Mouse (Mus musculus): Measurements from ENCODE around the gene Hhat. TPM values are rescaled to one million over a fixed set of nuclear protein-coding genes. Genes with fewer than 3 reads are reported as not detected.
A peak's percentile ranks its signal among the peaks of the same experiment; 100 is the strongest.

Gene Hhat
- polyA plus RNA-seq, 1 experiment from 2014 or later: 1.5 TPM

DNA sequence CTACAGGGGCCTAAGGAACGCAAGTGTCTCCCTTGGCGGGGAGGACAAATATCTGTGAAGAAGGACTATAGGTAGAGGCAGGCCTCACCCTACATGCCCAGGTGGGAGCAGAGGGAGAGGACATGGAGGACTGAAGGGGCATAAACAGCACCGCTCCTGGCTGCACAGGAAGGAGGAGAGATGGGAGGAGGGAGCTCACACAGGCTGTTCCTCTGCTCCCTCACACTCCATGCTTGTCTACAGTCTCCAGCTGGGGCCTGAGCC lies 25.9 kb upstream of the Hhat start:
- Histone ChIP-seq H3K4me2 (no peak overlapping the region), H3K9me3 (replicated peaks) (no peaks in the 10 kb centered on the region), H3K27ac (no peak overlapping the region), H3K27me3 (no peaks in the 10 kb centered on the region), H3K4me3 (replicated peaks) (no peak overlapping the region), H3K36me3 (no peaks in the 10 kb centered on the region), H3K9ac (no peak overlapping the region), H3K4me1 (replicated peaks) (peaks cover 36% of the 10 kb centered on the region)
- WGBS (ENCODE audit: insufficient replicate concordance): 68% methylated on average over 3 of the region's 3 CpGs
- DNase-seq (no peak), ATAC-seq (ENCODE audit: low read depth) (no peak)

DNA sequence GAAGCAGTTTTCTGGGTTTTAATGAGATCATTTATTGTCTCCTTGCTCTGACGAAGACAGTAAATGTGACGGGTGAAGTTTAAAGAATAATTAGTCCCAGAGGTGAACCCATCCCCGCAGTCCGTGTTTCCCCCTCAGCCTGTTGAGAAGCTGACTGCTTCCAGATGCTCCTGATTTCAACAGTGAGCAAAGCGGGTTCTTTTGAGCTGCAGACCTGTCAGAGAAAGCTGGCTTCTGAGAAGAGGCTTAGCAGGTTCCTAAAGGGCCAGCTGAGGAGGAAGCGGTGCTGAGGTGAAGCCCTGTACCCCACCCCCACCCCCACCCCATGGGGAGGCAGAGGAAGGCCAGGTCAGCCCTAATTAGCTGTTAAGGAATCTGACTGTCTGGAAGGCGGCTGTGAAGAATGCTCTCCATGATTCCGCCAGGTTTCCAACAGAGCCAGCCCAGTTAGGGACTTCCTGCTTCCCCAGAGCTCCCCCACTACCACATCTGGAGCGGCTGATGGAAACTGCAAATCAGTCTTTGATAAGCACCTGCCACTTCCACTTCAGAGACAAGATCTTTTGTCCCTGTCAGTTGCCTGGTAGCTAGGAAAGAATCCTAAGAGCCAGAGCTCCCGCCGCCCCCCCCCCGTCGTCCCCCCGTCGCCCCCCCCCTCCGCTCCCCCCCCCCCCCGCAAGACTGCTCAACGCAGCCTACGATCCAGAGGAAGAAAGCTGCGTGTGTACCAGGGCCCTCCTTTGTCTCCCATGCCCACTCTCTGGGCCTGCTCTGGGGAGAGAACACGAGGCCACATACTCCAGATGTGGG lies 25.4 kb upstream of the Hhat start:
- no peak for ATAC-seq (ENCODE audit: low read depth)
- no peak for DNase-seq
- Histone ChIP-seq H3K27me3 (no peaks in the 10 kb centered on the region), H3K36me3 (no peaks in the 10 kb centered on the region), H3K27ac (no peak overlapping the region), H3K4me1 (replicated peaks) (peaks cover 42% of the 10 kb centered on the region), H3K9ac (no peak overlapping the region), H3K4me3 (replicated peaks) (no peak overlapping the region), H3K9me3 (replicated peaks) (no peaks in the 10 kb centered on the region), H3K4me2 (peak overlapping the region; percentile 2; the same call in 1 of the 2 replicates)
- WGBS (ENCODE audit: insufficient replicate concordance): 26% methylated on average over 10 of the region's 21 CpGs

DNA sequence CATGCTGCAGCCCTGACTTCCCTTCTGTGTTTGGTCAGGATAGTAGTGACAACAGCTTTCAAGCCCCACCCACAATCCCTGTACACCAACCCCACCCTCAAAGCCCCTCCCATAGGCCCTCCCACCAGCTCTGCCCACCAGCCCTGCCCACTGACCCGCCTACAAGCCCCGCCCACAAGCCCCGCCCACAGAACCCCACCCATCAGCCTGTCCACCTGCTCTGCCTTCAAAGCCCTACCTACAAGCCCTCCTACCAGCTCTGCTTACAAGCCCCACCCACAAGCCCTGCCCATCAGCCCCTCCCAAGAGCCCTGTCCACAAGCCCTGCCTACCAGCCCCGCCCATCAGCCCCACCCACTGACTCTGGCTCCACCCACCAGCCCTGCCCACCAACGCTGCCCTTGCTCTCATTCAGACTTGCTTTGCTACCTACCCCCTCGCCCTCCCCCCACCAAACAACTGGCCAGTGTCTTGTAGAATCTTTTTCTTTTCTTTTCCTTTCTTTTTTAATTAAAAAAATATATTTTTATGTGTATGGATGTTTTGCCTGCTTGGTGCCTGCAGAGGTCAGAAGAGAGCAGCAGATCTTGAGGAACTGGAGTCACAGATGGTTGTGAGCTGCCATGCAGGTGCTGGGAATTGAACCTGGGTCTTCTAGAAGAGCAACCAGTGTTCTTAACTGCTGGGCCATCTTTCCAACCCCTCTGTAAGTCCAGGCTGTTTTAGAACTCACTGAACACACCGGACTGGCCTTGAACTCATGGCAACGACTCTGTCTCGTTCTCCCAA lies 24.1 kb upstream of the Hhat start:
- H3K27me3 ChIP-seq: no peaks in the 10 kb centered on the region
- H3K4me2 ChIP-seq: no peak overlapping the region
- no peak overlapping the region for H3K9ac ChIP-seq
- no peaks in the 10 kb centered on the region for H3K36me3 ChIP-seq
- no peaks in the 10 kb centered on the region for H3K9me3 ChIP-seq (replicated peaks)
- no peak overlapping the region for H3K27ac ChIP-seq
- H3K4me3 ChIP-seq (replicated peaks): no peak overlapping the region
- ATAC-seq (ENCODE audit: low read depth) (peak; percentile 77), DNase-seq (peak; percentile 32)
- H3K4me1 ChIP-seq (replicated peaks): peaks cover 38% of the 10 kb centered on the region
- 49% methylated on average over 9 of the region's 9 CpGs for WGBS (ENCODE audit: insufficient replicate concordance)

DNA sequence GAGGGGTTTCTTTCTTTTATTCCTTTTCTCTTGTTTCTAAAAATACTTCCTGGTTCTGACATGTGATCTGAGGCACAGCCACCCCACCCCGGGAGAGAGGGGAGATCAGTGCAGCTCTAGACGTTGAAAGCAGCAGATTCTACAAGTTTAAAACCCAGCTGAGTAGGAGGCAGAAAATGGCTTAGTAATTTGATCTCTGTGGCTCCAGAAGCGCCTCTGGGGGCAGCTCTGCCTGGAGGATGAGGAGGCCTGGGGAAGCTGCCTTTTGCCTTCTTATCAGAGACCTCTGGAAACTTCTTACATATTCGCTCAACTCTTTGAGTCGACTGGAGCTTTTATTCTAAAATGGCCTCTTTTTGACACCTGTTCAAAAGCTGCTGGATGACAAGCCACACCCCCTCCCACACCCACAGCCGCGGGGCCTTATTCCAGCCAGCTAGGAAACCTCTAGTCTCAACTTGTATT lies 20.9 kb upstream of the Hhat start:
- Histone ChIP-seq H3K4me1 (replicated peaks) (peaks cover 23% of the 10 kb centered on the region), H3K9ac (no peak overlapping the region), H3K4me2 (no peak overlapping the region), H3K4me3 (replicated peaks) (no peak overlapping the region), H3K27ac (no peak overlapping the region), H3K9me3 (replicated peaks) (no peaks in the 10 kb centered on the region), H3K27me3 (no peaks in the 10 kb centered on the region), H3K36me3 (no peaks in the 10 kb centered on the region)
- no peak for DNase-seq
- 15% methylated on average over 7 of the region's 7 CpGs for WGBS (ENCODE audit: insufficient replicate concordance)
- ATAC-seq (ENCODE audit: low read depth): no peak

DNA sequence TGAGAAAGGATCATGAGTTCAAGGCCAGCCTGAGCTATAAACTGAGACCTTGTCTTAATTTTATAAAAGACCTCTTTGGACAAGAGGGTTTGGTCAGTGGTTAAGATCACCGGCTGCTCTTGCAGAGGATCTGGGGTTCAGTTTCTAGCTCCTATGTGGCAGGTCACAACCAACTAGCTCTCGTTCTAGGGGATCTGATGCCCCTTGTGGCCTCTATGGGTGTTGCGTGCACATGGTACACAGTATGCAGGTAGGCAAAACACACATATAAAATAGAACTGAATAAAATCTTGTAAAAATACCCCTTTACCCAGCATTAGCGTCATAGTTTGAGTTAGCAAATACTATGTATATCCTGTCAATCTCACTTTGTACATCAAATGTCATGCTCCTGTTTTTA lies 19.4 kb upstream of the Hhat start:
- Histone ChIP-seq H3K27ac (no peak overlapping the region), H3K9me3 (replicated peaks) (no peaks in the 10 kb centered on the region), H3K4me3 (replicated peaks) (no peak overlapping the region), H3K9ac (no peak overlapping the region), H3K36me3 (no peaks in the 10 kb centered on the region), H3K27me3 (no peaks in the 10 kb centered on the region), H3K4me1 (replicated peaks) (peaks cover 12% of the 10 kb centered on the region), H3K4me2 (no peak overlapping the region)
- no peak for ATAC-seq (ENCODE audit: low read depth)
- whole genome bisulfite sequencing (ENCODE audit: insufficient replicate concordance): 69% methylated on average over 4 of the region's 4 CpGs
- peak; percentile 22 for DNase-seq

DNA sequence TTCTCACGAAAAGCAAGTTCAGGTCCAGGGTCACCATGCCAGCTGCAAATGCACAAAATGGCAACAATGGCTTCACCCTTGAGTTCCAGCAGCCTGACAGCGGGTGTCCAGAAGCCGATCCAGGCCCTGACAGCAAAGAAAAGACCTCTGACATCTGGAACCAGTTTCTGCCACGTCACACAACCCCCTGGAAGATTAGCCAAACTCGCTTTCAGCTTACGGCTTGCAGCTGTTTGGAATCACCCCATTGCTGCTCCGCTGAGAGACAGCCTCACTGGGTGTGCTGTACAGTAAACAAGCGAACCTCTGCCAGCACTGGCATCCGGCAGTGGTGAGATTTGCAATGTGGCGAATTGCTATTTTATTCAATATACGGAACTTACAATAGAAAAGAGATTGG lies 18.8 kb upstream of the Hhat start:
- no peak overlapping the region for H3K27ac ChIP-seq
- H3K4me1 ChIP-seq (replicated peaks): peaks cover 12% of the 10 kb centered on the region
- DNase-seq (no peak), ATAC-seq (ENCODE audit: low read depth) (no peak)
- 82% methylated on average over 11 of the region's 11 CpGs for WGBS (ENCODE audit: insufficient replicate concordance)
- H3K27me3 ChIP-seq: no peaks in the 10 kb centered on the region
- H3K4me3 ChIP-seq (replicated peaks): no peak overlapping the region
- no peaks in the 10 kb centered on the region for H3K9me3 ChIP-seq (replicated peaks)
- no peak overlapping the region for H3K9ac ChIP-seq
- H3K36me3 ChIP-seq: no peaks in the 10 kb centered on the region
- no peak overlapping the region for H3K4me2 ChIP-seq

DNA sequence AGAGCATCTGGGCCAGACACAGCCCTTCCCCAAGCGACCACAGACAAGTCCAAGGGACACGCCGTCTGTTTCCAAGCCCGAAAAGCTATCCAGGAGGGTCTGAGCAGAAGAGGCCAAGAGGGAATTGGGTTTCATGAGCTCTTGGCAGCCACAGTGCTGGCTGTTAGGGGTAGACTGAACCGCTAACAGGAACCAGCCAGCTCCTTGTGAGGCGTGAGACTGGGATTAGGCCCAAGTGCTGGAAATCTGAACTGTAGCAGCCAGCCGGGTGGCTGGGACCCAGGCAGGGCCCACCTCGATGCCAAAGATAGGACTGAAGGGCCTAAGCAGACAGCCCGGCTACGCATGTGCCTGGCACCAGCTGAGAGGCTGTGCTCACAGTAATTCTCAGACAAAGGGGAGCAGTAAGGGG lies 18.1 kb upstream of the Hhat start:
- ATAC-seq (ENCODE audit: low read depth): no peak

DNA sequence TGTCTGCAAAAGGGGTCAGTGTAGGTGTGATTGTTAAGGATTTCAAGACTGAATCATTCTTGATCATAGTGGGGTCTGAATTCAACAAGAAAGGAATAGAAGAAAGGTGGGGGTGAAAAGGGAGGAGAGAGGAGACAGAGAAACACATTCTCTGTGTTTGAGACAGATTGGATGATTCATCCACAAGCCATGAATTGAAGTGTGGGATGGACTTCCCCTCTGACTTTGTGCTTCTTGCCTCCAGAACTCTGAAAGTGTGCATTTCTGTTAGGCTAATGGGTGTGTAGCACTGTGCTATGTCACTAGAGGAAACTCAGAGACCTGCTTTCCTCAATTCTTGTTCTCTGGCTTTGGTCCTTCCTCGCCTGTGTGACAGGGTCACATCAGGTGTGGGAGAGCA lies 15.2 kb upstream of the Hhat start:
- Histone ChIP-seq H3K27ac (no peak overlapping the region), H3K4me3 (replicated peaks) (no peak overlapping the region), H3K4me2 (no peak overlapping the region), H3K9ac (no peak overlapping the region), H3K27me3 (no peaks in the 10 kb centered on the region), H3K4me1 (replicated peaks) (peaks cover under 1% of the 10 kb centered on the region; the same call in 1 of the 2 replicates), H3K9me3 (replicated peaks) (no peaks in the 10 kb centered on the region), H3K36me3 (no peaks in the 10 kb centered on the region)
- 41% methylated on average over 1 of the region's 1 CpGs for WGBS (ENCODE audit: insufficient replicate concordance)
- DNase-seq (no peak), ATAC-seq (ENCODE audit: low read depth) (no peak)

More for the DNA sequence above, 18.1 kb upstream of the Hhat start:
- Histone ChIP-seq H3K4me3 (replicated peaks) (no peak overlapping the region), H3K27me3 (no peaks in the 10 kb centered on the region), H3K9ac (no peak overlapping the region), H3K27ac (no peak overlapping the region), H3K4me1 (replicated peaks) (peaks cover 12% of the 10 kb centered on the region), H3K4me2 (no peak overlapping the region), H3K36me3 (no peaks in the 10 kb centered on the region), H3K9me3 (replicated peaks) (no peaks in the 10 kb centered on the region)
- no peak for DNase-seq
- 77% methylated on average over 10 of the region's 10 CpGs for WGBS (ENCODE audit: insufficient replicate concordance)

DNA sequence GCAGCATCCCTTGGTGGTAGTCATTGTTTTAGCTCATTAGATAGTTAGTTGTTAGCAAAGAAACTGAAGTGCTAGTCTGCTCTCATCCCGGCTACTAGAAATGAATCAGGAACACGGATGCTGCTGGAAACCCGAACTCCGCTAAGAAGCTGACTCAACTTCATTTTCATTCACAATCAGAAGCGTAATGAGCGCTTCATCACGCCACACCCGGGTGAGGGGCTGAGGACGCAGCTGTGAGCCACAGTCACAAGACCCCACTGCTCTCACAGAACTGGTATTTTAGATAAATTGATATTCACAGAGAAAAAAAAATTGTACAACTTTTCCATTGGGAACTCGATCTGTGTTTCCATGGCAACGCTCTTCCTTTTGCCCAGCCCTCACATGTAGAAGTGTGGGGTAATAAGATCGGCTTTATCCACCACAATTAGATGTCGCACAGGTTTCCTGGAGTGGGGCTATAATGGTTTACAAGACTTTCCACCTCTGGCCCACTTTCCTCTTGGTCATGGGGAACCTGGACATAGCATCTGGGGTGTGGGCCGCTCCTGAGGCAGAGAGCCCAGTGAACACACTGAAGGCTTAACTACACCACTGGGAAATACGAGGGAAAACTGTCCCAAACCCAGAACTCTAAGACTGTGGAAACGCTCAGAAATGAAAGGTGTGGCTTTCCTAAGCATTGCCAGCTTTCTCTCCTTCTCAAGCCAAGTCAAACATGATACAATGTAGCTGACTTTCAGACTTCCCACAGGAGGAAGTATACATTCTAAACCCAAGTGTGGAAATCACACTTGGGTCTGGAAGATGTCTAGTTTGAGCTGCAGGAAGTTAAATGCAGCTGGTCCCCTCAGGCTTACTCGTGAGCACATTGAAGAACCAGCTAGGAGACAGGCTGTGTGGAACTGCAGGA lies 14.3 kb upstream of the Hhat start:
- WGBS (ENCODE audit: insufficient replicate concordance): 67% methylated on average over 17 of the region's 17 CpGs
- DNase-seq: no peak

DNA sequence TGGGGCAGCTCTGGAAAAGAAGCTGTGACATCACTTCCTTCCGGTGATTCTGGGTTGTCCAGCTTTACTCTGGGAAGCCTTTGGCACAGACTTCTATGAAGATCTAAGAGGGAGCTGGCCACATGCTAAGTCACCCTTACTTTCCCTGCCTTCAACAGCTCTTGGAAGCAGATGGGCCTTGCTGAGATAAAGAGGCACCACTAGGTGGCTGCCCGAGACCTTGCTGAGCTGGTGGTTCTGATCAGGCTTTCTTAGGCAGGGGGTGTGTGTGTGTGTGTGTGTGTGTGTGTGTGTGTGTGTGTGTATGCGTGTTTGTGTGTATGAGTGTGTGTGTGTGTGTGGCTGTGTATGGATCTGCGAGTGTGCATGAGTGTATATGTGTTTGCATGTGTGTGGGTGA lies 13.4 kb upstream of the Hhat start:
- no peak overlapping the region for H3K9ac ChIP-seq
- H3K4me1 ChIP-seq (replicated peaks): no peaks in the 10 kb centered on the region
- no peaks in the 10 kb centered on the region for H3K9me3 ChIP-seq (replicated peaks)
- no peak overlapping the region for H3K4me2 ChIP-seq
- H3K4me3 ChIP-seq (replicated peaks): no peak overlapping the region
- H3K27me3 ChIP-seq: no peaks in the 10 kb centered on the region
- DNase-seq (no peak), ATAC-seq (ENCODE audit: low read depth) (no peak)
- WGBS (ENCODE audit: insufficient replicate concordance): 23% methylated on average over 4 of the region's 4 CpGs
- no peaks in the 10 kb centered on the region for H3K36me3 ChIP-seq
- H3K27ac ChIP-seq: no peak overlapping the region

More for the DNA sequence above, 14.3 kb upstream of the Hhat start:
- ATAC-seq (ENCODE audit: low read depth): no peak
- Histone ChIP-seq H3K36me3 (no peaks in the 10 kb centered on the region), H3K4me2 (no peak overlapping the region), H3K9ac (no peak overlapping the region), H3K4me1 (replicated peaks) (no peaks in the 10 kb centered on the region), H3K4me3 (replicated peaks) (no peak overlapping the region), H3K27ac (no peak overlapping the region), H3K9me3 (replicated peaks) (no peaks in the 10 kb centered on the region), H3K27me3 (no peaks in the 10 kb centered on the region)

DNA sequence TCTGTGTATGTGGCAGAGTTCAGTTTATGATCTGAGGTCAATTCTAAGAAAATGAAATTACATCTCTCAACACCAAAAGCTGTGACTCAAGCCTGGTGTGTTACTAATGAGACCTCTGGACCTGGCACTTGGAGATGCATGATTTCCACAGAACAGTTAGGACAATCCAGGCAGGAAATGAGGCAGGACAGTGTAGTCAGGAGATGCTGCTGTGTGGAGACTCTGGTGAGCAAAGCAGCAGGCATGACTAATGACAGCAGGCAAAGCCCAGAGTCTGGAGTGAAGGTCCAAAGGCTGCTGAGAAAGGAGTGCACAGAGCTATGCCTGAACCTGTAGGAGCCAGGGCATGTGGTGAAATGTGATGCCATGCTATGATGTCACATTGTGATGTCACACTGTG lies 10.2 kb upstream of the Hhat start:
- H3K4me2 ChIP-seq: no peak overlapping the region
- H3K27ac ChIP-seq: no peak overlapping the region
- no peak overlapping the region for H3K4me3 ChIP-seq (replicated peaks)
- no peaks in the 10 kb centered on the region for H3K36me3 ChIP-seq
- H3K9me3 ChIP-seq (replicated peaks): no peaks in the 10 kb centered on the region
- no peak overlapping the region for H3K9ac ChIP-seq
- H3K4me1 ChIP-seq (replicated peaks): no peaks in the 10 kb centered on the region
- DNase-seq: no peak
- ATAC-seq (ENCODE audit: low read depth): no peak
- H3K27me3 ChIP-seq: no peaks in the 10 kb centered on the region
